Mouse (Mus musculus) cerebellum, adult 8-10 months (tissue): Measurements from ENCODE around the gene Mylpf.
"Not testable (repeated sequence)": the region's sequence is repeated elsewhere in the genome, so short reads cannot be mapped to it uniquely, and the experiment has no call there.

Source experiments
- DNase-seq: peaks from one replicate; pipeline ENCODE4 v3.0.0; 2022

The Mylpf gene

GRCm38 (mm10) chr7:127208553-127209438 lies at the start of gene Mylpf:
TSS of gene Mylpf (plus strand) at chr7:127208890.
- DNase-seq = peak; percentile 88

GRCm38 (mm10) chr7:127162546-127162945 lies 46.1 kb upstream of the Mylpf start:
- no peak for DNase-seq

- no peak for DNase-seq
Observed at GRCm38 (mm10) chr7:127164002-127164401, 44.7 kb upstream of the Mylpf start.

- DNase-seq = no peak
Observed at GRCm38 (mm10) chr7:127165607-127166493, 42.8 kb upstream of the Mylpf start.

GRCm38 (mm10) chr7:127166501-127166900 lies 42.2 kb upstream of the Mylpf start:
- DNase-seq = no peak

- no peak for DNase-seq
Observed at GRCm38 (mm10) chr7:127176937-127177336, 31.8 kb upstream of the Mylpf start.

- DNase-seq = no peak
Observed at GRCm38 (mm10) chr7:127180783-127181182, 27.9 kb upstream of the Mylpf start.

- DNase-seq = not testable (repeated sequence)
Observed at GRCm38 (mm10) chr7:127181724-127182123, 27.0 kb upstream of the Mylpf start.

GRCm38 (mm10) chr7:127183345-127183744 lies 25.3 kb upstream of the Mylpf start:
- no peak for DNase-seq

- no peak for DNase-seq
Observed at GRCm38 (mm10) chr7:127183828-127184227, 24.9 kb upstream of the Mylpf start.

- DNase-seq = no peak
Observed at GRCm38 (mm10) chr7:127184720-127185119, 24.0 kb upstream of the Mylpf start.

GRCm38 (mm10) chr7:127185601-127186000 lies 23.1 kb upstream of the Mylpf start:
- no peak for DNase-seq

- no peak for DNase-seq
Observed at GRCm38 (mm10) chr7:127187351-127187750, 21.3 kb upstream of the Mylpf start.

GRCm38 (mm10) chr7:127188305-127189276 lies 20.1 kb upstream of the Mylpf start:
- no peak for DNase-seq

- no peak for DNase-seq
Observed at GRCm38 (mm10) chr7:127190672-127191071, 18.0 kb upstream of the Mylpf start.

- no peak for DNase-seq
Observed at GRCm38 (mm10) chr7:127192989-127193388, 15.7 kb upstream of the Mylpf start.

- DNase-seq = no peak
Observed at GRCm38 (mm10) chr7:127194011-127194632, 14.6 kb upstream of the Mylpf start.

GRCm38 (mm10) chr7:127194633-127195029 lies 14.1 kb upstream of the Mylpf start:
- DNase-seq = no peak

GRCm38 (mm10) chr7:127195544-127196295 lies 13.0 kb upstream of the Mylpf start, which contains the start of gene Cd2bp2:
TSS of gene Cd2bp2 (minus strand) at chr7:127196050.
- DNase-seq = peak; percentile 94

- no peak for DNase-seq
Observed at GRCm38 (mm10) chr7:127196484-127196883, 12.2 kb upstream of the Mylpf start.

- no peak for DNase-seq
Observed at GRCm38 (mm10) chr7:127206606-127207005, 2.1 kb upstream of the Mylpf start.
